ENCODE assay signal across 8 mouse cellular contexts in the genomic region with DNA sequence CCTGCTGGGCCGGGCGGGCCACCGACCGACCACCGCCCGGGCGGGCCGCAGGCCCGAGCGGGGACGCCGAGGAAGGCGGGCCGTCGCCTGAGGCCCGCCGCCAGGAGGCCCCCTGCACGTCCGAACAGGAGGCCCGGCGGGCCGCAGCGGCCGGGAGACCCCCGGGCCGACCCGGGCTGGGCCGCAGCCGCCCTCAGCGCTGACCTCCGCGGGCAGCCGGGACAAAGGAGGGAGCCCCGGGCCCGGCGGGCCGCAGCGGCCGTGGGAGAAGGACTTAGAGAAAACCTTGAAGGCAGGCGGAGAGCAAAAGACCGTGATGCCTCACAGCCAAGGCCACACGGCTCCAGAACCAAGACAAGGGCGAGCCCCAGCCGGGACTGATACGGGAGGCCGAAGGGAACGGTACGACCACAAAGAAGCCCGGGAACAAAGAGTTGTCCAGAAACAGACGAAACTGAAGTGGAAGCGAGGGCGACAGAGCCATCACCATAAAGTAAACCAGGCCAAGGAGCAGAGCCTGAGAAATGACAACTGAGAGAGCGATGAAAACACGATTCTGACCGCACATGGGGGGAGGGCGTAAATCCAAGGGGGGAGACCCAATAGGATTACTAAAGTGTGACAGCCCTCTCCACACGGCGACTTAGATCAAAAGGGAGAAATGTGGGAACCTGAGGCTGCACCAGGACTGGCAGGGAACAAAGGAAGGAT. TPM values are rescaled to one million over a fixed set of nuclear protein-coding genes. Genes with fewer than 3 reads are reported as not detected.
A peak's percentile ranks its signal among the peaks of the same experiment; 100 is the strongest.
DNase-seq lines count a peak whose midpoint lies in the region; ATAC-seq and TF ChIP-seq lines count a peak whose summit lies in the region.

No protein-coding gene starts in this region.

- TF ChIP-seq POLR2A in bone marrow macrophage, adult 2 months (IDR thresholded peaks at IDR 0.05; ENCODE audit: borderline replicate concordance, low read depth, low read length) = no peak

- ATAC-seq in heart, embryonic 13.5 days (ENCODE audit: extremely low read depth, insufficient number of reproducible peaks, low FRiP score, low TSS enrichment) = peak; percentile 3; the same call in 1 of the 2 replicates
- ATAC-seq in stomach, postnatal 0 days (ENCODE audit: low FRiP score, low TSS enrichment) = peak; percentile 2; the same call in 1 of the 2 replicates

- WGBS in heart, embryonic 13.5 days = under 1% methylated on average over 58 of the region's 58 CpGs
- WGBS in midbrain, embryonic 10.5 days = under 1% methylated on average over 55 of the region's 58 CpGs
- under 1% methylated on average over 58 of the region's 58 CpGs for WGBS in stomach, postnatal 0 days

- H3K9ac ChIP-seq in heart, embryonic 13.5 days = peak overlapping the region; percentile 99
- H3K9ac ChIP-seq in stomach, postnatal 0 days (ENCODE audit: low read length) = peak overlapping the region; percentile 95

- no peaks in the 10 kb centered on the region for H3K27me3 ChIP-seq in heart, embryonic 13.5 days (replicated peaks)
- no peaks in the 10 kb centered on the region for H3K27me3 ChIP-seq in midbrain, embryonic 10.5 days (ENCODE audit: low read depth, poor library complexity, severe bottlenecking)
- H3K27me3 ChIP-seq in stomach, postnatal 0 days (ENCODE audit: control insufficient read depth, insufficient read depth, low read length) = no peaks in the 10 kb centered on the region

- TF ChIP-seq CTCF in bone marrow macrophage, adult 2 months (IDR thresholded peaks at IDR 0.05; ENCODE audit: low read depth, low read length) = no peak
- no peak for TF ChIP-seq CTCF in stomach, postnatal 0 days (IDR thresholded peaks at IDR 0.05; ENCODE audit: low read depth)

- peak overlapping the region; percentile 90 for H3K4me2 ChIP-seq in heart, embryonic 13.5 days
- H3K4me2 ChIP-seq in stomach, postnatal 0 days (replicated peaks; ENCODE audit: low read depth) = peak overlapping the region; percentile 89

- peaks cover 30% of the 10 kb centered on the region for H3K4me1 ChIP-seq in bone marrow macrophage, adult 2 months (ENCODE audit: control insufficient read depth, insufficient read depth, low read length)
- peaks cover 54% of the 10 kb centered on the region for H3K4me1 ChIP-seq in heart, embryonic 13.5 days
- peaks cover 72% of the 10 kb centered on the region for H3K4me1 ChIP-seq in midbrain, embryonic 10.5 days
- H3K4me1 ChIP-seq in stomach, postnatal 0 days (replicated peaks; ENCODE audit: control insufficient read depth, insufficient read depth) = peaks cover 12% of the 10 kb centered on the region; the same call in 1 of the 2 replicates

- no peaks in the 10 kb centered on the region for H3K36me3 ChIP-seq in heart, embryonic 13.5 days
- peaks cover 11% of the 10 kb centered on the region for H3K36me3 ChIP-seq in midbrain, embryonic 10.5 days
- H3K36me3 ChIP-seq in stomach, postnatal 0 days (ENCODE audit: control insufficient read depth, insufficient read depth, low read length) = no peaks in the 10 kb centered on the region

- TF ChIP-seq EP300 in stomach, postnatal 0 days (optimal IDR thresholded peaks at IDR 0.05) = no peak

- peak overlapping the region; percentile 81 for H3K4me3 ChIP-seq in bone marrow macrophage, adult 2 months (ENCODE audit: insufficient read depth, low read length)
- peak overlapping the region; percentile 98 for H3K4me3 ChIP-seq in heart, embryonic 13.5 days
- peak overlapping the region; percentile 94 for H3K4me3 ChIP-seq in midbrain, embryonic 10.5 days
- peak overlapping the region; percentile 96 for H3K4me3 ChIP-seq in stomach, postnatal 0 days (ENCODE audit: low read depth, low read length)

- peak; percentile 24 for DNase-seq in spleen, adult 12 weeks (ENCODE audit: low spot score)
- DNase-seq in spleen, adult 18-20 months = no peak
- DNase-seq in kidney, postnatal 25 days = peak; percentile 42 to 58
- DNase-seq in midbrain, embryonic 10.5 days (ENCODE audit: low spot score) = peak; percentile 81
- DNase-seq in stomach, postnatal 0 days (ENCODE audit: low spot score) = peak; percentile 61
- no peak for DNase-seq in thymus, postnatal 25 days

- peak overlapping the region; percentile 47 for H3K27ac ChIP-seq in bone marrow macrophage, adult 2 months (ENCODE audit: insufficient read depth, low read depth, low read length)
- peak overlapping the region; percentile 99 for H3K27ac ChIP-seq in heart, embryonic 13.5 days (replicated peaks)
- peak overlapping the region; percentile 99 for H3K27ac ChIP-seq in midbrain, embryonic 10.5 days (replicated peaks)
- H3K27ac ChIP-seq in stomach, postnatal 0 days (replicated peaks) = peak overlapping the region; percentile 99

- no peaks in the 10 kb centered on the region for H3K9me3 ChIP-seq in heart, embryonic 13.5 days
- no peaks in the 10 kb centered on the region for H3K9me3 ChIP-seq in midbrain, embryonic 10.5 days (replicated peaks)
- H3K9me3 ChIP-seq in stomach, postnatal 0 days (ENCODE audit: control insufficient read depth, low read length) = no peaks in the 10 kb centered on the region

RNA-seq across cellular contexts. Expression of a gene that starts 19.1 kb away (rescaled TPM):
- 176 and 182 TPM in 2 replicates for polyA plus RNA-seq in bone marrow macrophage, adult 2 months (2012; ENCODE audit: insufficient read depth, insufficient read length, missing spikeins)
- polyA plus RNA-seq in heart, embryonic 13.5 days (2015; fragmentation: Nextera tagmentation; extraction: Ambion mirVana) = 43.7 and 44.6 TPM in 2 replicates
- 39.2 and 46.2 TPM in 2 replicates for polyA plus RNA-seq in midbrain, embryonic 10.5 days (2016; fragmentation: Nextera tagmentation; extraction: Ambion mirVana)
- 26.6 and 28.9 TPM in 2 replicates for polyA plus RNA-seq in stomach, postnatal 0 days (2015; fragmentation: Nextera tagmentation; extraction: Ambion mirVana)

RNA-seq across cellular contexts. Expression of a gene that starts 52.9 kb away (rescaled TPM):
- polyA plus RNA-seq in bone marrow macrophage, adult 2 months (2012; ENCODE audit: insufficient read depth, insufficient read length, missing spikeins) = 110 and 121 TPM in 2 replicates
- 423 and 513 TPM in 2 replicates for polyA plus RNA-seq in heart, embryonic 13.5 days (2015; fragmentation: Nextera tagmentation; extraction: Ambion mirVana)
- polyA plus RNA-seq in midbrain, embryonic 10.5 days (2016; fragmentation: Nextera tagmentation; extraction: Ambion mirVana) = 328 and 330 TPM in 2 replicates
- polyA plus RNA-seq in stomach, postnatal 0 days (2015; fragmentation: Nextera tagmentation; extraction: Ambion mirVana) = 326 and 344 TPM in 2 replicates

Comparison
In these comparisons a context has a peak if more than half of its experiments do, and no peak if none do; other contexts are left out.
1. DNase-seq: peak in spleen, adult 12 weeks (single experiment), kidney, postnatal 25 days (2 of 2), midbrain, embryonic 10.5 days (single experiment) and stomach, postnatal 0 days (single experiment); none in spleen, adult 18-20 months (0 of 2) and thymus, postnatal 25 days (single experiment).
2. H3K27ac ChIP-seq: peak in every context shown above with its lines; median percentile 99 in heart, embryonic 13.5 days; 99 in midbrain, embryonic 10.5 days; 99 in stomach, postnatal 0 days; 47 in bone marrow macrophage, adult 2 months.
3. Peak in every context shown above with its lines, with median percentiles within 50 percentile points of each other: H3K4me3 ChIP-seq.